Mouse (Mus musculus) brain, embryonic 14.5 days (tissue): ENCODE results near the gene Rab15. TPM values are rescaled to one million over a fixed set of nuclear protein-coding genes. Genes with fewer than 3 reads are reported as not detected.

Source experiments
- DNase-seq: peaks from one replicate; pipeline ENCODE4 v3.0.0-alpha.2; 2011; ENCODE audit warnings: low read depth
- CTCF ChIP-seq: fragments of 200-500 bp; IDR thresholded peaks from 2 replicates; pipeline ENCODE4 v1.5.1; 2012; ENCODE audit warnings: inconsistent platforms, mild to moderate bottlenecking, moderate library complexity, borderline replicate concordance; ENCODE audit not compliant: insufficient read depth, insufficient read length; ENCODE audit errors: extremely low read depth
- POLR2A ChIP-seq: fragments of 200-500 bp; IDR thresholded peaks from 2 replicates; pipeline ENCODE4 v1.6.1; 2012; ENCODE audit warnings: mild to moderate bottlenecking, inconsistent platforms, borderline replicate concordance; ENCODE audit not compliant: poor library complexity, insufficient read depth, insufficient read length, severe bottlenecking; ENCODE audit errors: extremely low read depth
- polyA plus RNA-seq: library from polyadenylated mRNA; depleted of rRNA; stranded (reverse); fragments of >200 nt; gene quantifications from 2 replicates; pipeline ENCODE4 v1.2.3, GENCODE M21; 2012

Rab15 gene
- polyA plus RNA-seq, 1 experiment = 37.6 TPM

- peak; percentile 21 for DNase-seq
- TF ChIP-seq CTCF = no peak
- TF ChIP-seq POLR2A = no peak
Measured at GRCm38 (mm10) chr12:76790446-76791084, 32.1 kb downstream of the Rab15 start.

- TF ChIP-seq CTCF (no peak), POLR2A (no peak)
- peak; percentile 9 for DNase-seq
Measured at GRCm38 (mm10) chr12:76784056-76784619, 38.6 kb downstream of the Rab15 start.

- peak; percentile 85 for DNase-seq
- no peak for TF ChIP-seq POLR2A
- no peak for TF ChIP-seq CTCF
Measured at GRCm38 (mm10) chr12:76780639-76781468, 41.9 kb downstream of the Rab15 start.

GRCm38 (mm10) chr12:76779951-76780350 lies 42.8 kb downstream of the Rab15 start:
- no peak for DNase-seq
- TF ChIP-seq CTCF = no peak
- no peak for TF ChIP-seq POLR2A

- no peak for TF ChIP-seq POLR2A
- no peak for TF ChIP-seq CTCF
- no peak for DNase-seq
Measured at GRCm38 (mm10) chr12:76778305-76779083, 44.2 kb downstream of the Rab15 start.

- DNase-seq = no peak
- TF ChIP-seq CTCF (no peak; the same call in 1 of the 2 replicates), POLR2A (no peak)
Measured at GRCm38 (mm10) chr12:76777845-76778244, 44.9 kb downstream of the Rab15 start.

- no peak for TF ChIP-seq POLR2A
- TF ChIP-seq CTCF = no peak
- DNase-seq = no peak
Measured at GRCm38 (mm10) chr12:76776898-76777297, 45.8 kb downstream of the Rab15 start.

- DNase-seq = no peak
- TF ChIP-seq CTCF = no peak
- TF ChIP-seq POLR2A = no peak
Measured at GRCm38 (mm10) chr12:76775132-76775531, 47.6 kb downstream of the Rab15 start.

GRCm38 (mm10) chr12:76774652-76775051 lies 48.1 kb downstream of the Rab15 start:
- no peak for DNase-seq
- TF ChIP-seq POLR2A (no peak), CTCF (no peak)

GRCm38 (mm10) chr12:76771540-76771939 lies 51.2 kb downstream of the Rab15 start:
- TF ChIP-seq POLR2A (no peak), CTCF (no peak)
- no peak for DNase-seq

- no peak for DNase-seq
- TF ChIP-seq POLR2A (no peak), CTCF (no peak)
Measured at GRCm38 (mm10) chr12:76770841-76771500, 51.7 kb downstream of the Rab15 start.
